ENCODE assay signal across 20 mouse cellular contexts in the genomic region with DNA sequence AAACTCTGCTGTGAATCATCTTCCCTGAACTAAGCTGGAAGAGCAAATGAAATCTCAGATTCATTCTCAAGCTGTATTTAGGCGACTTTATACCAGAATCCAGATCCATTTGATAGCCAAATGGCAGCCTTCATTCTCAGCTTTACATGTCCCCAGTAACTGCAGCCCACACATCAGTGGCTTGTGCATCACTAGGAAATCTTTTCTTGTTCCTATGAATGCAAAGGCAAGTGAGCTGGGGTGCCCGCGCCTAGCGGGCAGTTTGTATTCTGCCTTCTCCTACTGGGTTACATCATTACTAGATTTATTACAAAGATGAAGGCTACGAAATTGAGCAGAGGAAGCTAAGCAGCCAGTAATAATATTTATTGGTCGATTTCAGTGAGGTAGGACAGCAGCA. TPM values are rescaled to one million over a fixed set of nuclear protein-coding genes. Genes with fewer than 3 reads are reported as not detected.
DNase-seq lines count a peak whose midpoint lies in the region; ATAC-seq and TF ChIP-seq lines count a peak whose summit lies in the region.
"Had no signal": no experiment of that assay in that cellular context is flagged by ENCODE, and none has a peak within 500 bp of the region (broad histone marks: within the 10 kb centered on the region; RNA-seq: fewer than 3 reads in every experiment).

No protein-coding gene starts in this region.

- no peaks in the 10 kb centered on the region for H3K36me3 ChIP-seq in lung, embryonic 16.5 days (ENCODE audit: control insufficient read depth, insufficient read depth, low read length)

- peaks cover 5% of the 10 kb centered on the region for H3K4me1 ChIP-seq in lung, embryonic 16.5 days (replicated peaks; ENCODE audit: control insufficient read depth, insufficient read depth, low read length)
- H3K4me1 ChIP-seq: midbrain, embryonic 12.5 days had no signal

- no peak overlapping the region for H3K4me3 ChIP-seq in layer of hippocampus, adult 2 months
- no peak overlapping the region for H3K4me3 ChIP-seq in lung, embryonic 16.5 days (ENCODE audit: low read length)
- H3K4me3 ChIP-seq: kidney, embryonic 15.5 days; midbrain, embryonic 12.5 days had no signal

- WGBS in lung, embryonic 16.5 days, result 62% methylated on average over 6 of the region's 6 CpGs

- no peak for ATAC-seq in lung, embryonic 16.5 days (ENCODE audit: low read depth)
- ATAC-seq: forebrain, embryonic 14.5 days; hindbrain, embryonic 16.5 days had no signal

- no peaks in the 10 kb centered on the region for H3K27me3 ChIP-seq in lung, embryonic 16.5 days (ENCODE audit: control insufficient read depth, insufficient read depth, low read depth, low read length)
- H3K27me3 ChIP-seq: kidney, embryonic 15.5 days; midbrain, embryonic 12.5 days had no signal

- H3K27ac ChIP-seq in layer of hippocampus, adult 2 months, result no peak overlapping the region
- no peak overlapping the region for H3K27ac ChIP-seq in lung, embryonic 16.5 days (ENCODE audit: low read length)
- H3K27ac ChIP-seq: kidney, embryonic 15.5 days; midbrain, embryonic 12.5 days had no signal

- TF ChIP-seq CTCF in layer of hippocampus, adult 2 months (conservative IDR thresholded peaks at IDR 0.05), result peak; percentile 34
- TF ChIP-seq CTCF in brain, embryonic 14.5 days (IDR thresholded peaks at IDR 0.05; ENCODE audit: borderline replicate concordance, extremely low read depth, insufficient read depth, insufficient read length), result no peak

- no peak for TF ChIP-seq POLR2A in brain, embryonic 14.5 days (IDR thresholded peaks at IDR 0.05; ENCODE audit: borderline replicate concordance, extremely low read depth, insufficient read depth, insufficient read length, poor library complexity, severe bottlenecking)

- no peak for DNase-seq in layer of hippocampus, adult 2 months (ENCODE audit: low spot score in 2 of 2)
- DNase-seq in layer of hippocampus, adult 11-12 months (ENCODE audit: low spot score), result no peak
- DNase-seq in lung, adult 18-20 months, result no peak
- DNase-seq in brain, adult 2 months (ENCODE audit: low read depth, low spot score), result peak; percentile 43
- DNase-seq in brain, embryonic 14.5 days (ENCODE audit: low read depth), result peak; percentile 15
- DNase-seq: B cell, adult 2 months; cerebellum, adult 11 months; cerebellum, adult 9-10 months; cerebellum, postnatal 36 days; heart, postnatal 14 days; kidney, adult 18-20 months; kidney, postnatal 25 days; right cerebral cortex, adult 18-20 months; spleen, adult 18-20 months; thymus, postnatal 14 days had no signal

- H3K9me3 ChIP-seq in lung, embryonic 16.5 days (ENCODE audit: control insufficient read depth, low read length), result no peaks in the 10 kb centered on the region
- H3K9me3 ChIP-seq: kidney, embryonic 15.5 days; midbrain, embryonic 12.5 days had no signal

- no peak overlapping the region for H3K9ac ChIP-seq in lung, embryonic 16.5 days (ENCODE audit: low read length)
- H3K9ac ChIP-seq: kidney, embryonic 15.5 days; midbrain, embryonic 12.5 days had no signal

- H3K4me2 ChIP-seq in lung, embryonic 16.5 days (ENCODE audit: low read depth, low read length), result 0 out of 2 replicates have a peak overlapping the region, but pooled peaks have one; percentile 30
- H3K4me2 ChIP-seq: kidney, embryonic 15.5 days; midbrain, embryonic 12.5 days had no signal

RNA-seq across cellular contexts. Expression of gene Hlcs, which starts 48.8 kb away (rescaled TPM):
- total RNA-seq in layer of hippocampus, adult 2 months (2021), result 10 to 100 TPM; 14.0 to 15.2 TPM
- polyA plus RNA-seq in lung, embryonic 16.5 days (2015; fragmentation: Nextera tagmentation; extraction: Ambion mirVana), result 7.5 and 7.9 TPM in 2 replicates
- polyA plus RNA-seq in brain, embryonic 14.5 days (2012; rRNA removed), result 6.3 and 7.2 TPM in 2 replicates

Comparison
In these comparisons a context has a peak if more than half of its experiments do, and no peak if none do; other contexts are left out.
1. DNase-seq: peak in brain, adult 2 months (single experiment) and brain, embryonic 14.5 days (single experiment); none in layer of hippocampus, adult 2 months (0 of 2), layer of hippocampus, adult 11-12 months (single experiment) and lung, adult 18-20 months (0 of 2).